Comparison of ENCODE assay signal across 18 mouse cellular contexts in genomic region chr1:106606951-106607350, GRCm38 (mm10).
DNase-seq lines count a peak whose midpoint lies in the region; ATAC-seq lines count a peak whose summit lies in the region.
"Had no signal": no experiment of that assay in that cellular context is flagged by ENCODE, and none has a peak within 500 bp of the region (broad histone marks: within the 10 kb centered on the region; RNA-seq: fewer than 3 reads in every experiment).

No protein-coding gene starts in this region.

- WGBS in heart, embryonic 16.5 days, result 84% methylated on average over 5 of the region's 5 CpGs
- WGBS in hindbrain, embryonic 14.5 days, result 86% methylated on average over 5 of the region's 5 CpGs

- H3K9me3 ChIP-seq in heart, embryonic 16.5 days (replicated peaks; ENCODE audit: control insufficient read depth, low read length), result no peaks in the 10 kb centered on the region
- no peaks in the 10 kb centered on the region for H3K9me3 ChIP-seq in hindbrain, embryonic 14.5 days (ENCODE audit: control insufficient read depth, low read length)
- H3K9me3 ChIP-seq: embryonic facial prominence, embryonic 10.5 days; forebrain, embryonic 13.5 days; heart, embryonic 13.5 days; hindbrain, embryonic 15.5 days had no signal

- H3K4me3 ChIP-seq in heart, embryonic 16.5 days (ENCODE audit: low read length), result no peak overlapping the region
- no peak overlapping the region for H3K4me3 ChIP-seq in hindbrain, embryonic 14.5 days (replicated peaks; ENCODE audit: low read length)
- H3K4me3 ChIP-seq: embryonic facial prominence, embryonic 10.5 days; forebrain, embryonic 13.5 days; heart, embryonic 13.5 days; hindbrain, embryonic 15.5 days had no signal

- peaks cover 21% of the 10 kb centered on the region for H3K4me1 ChIP-seq in heart, embryonic 16.5 days (ENCODE audit: control insufficient read depth, insufficient read depth, low read length)
- peaks cover 15% of the 10 kb centered on the region; the same call in 1 of the 2 replicates for H3K4me1 ChIP-seq in hindbrain, embryonic 14.5 days (replicated peaks; ENCODE audit: control insufficient read depth, insufficient read depth, low read length)

- no peaks in the 10 kb centered on the region for H3K36me3 ChIP-seq in heart, embryonic 16.5 days (ENCODE audit: control insufficient read depth, insufficient read depth)
- H3K36me3 ChIP-seq in hindbrain, embryonic 14.5 days (replicated peaks; ENCODE audit: control insufficient read depth, insufficient read depth), result no peaks in the 10 kb centered on the region
- H3K36me3 ChIP-seq: embryonic facial prominence, embryonic 10.5 days; heart, embryonic 13.5 days; hindbrain, embryonic 15.5 days had no signal

- peak; percentile 15; the same call in 1 of the 2 replicates for ATAC-seq in heart, embryonic 16.5 days (replicated peaks; ENCODE audit: extremely low read depth, insufficient read depth, low FRiP score)
- ATAC-seq in inflammation-experienced regulatory T-cells, adult 6 months, result peak; percentile 44
- ATAC-seq in hindbrain, embryonic 14.5 days (ENCODE audit: low FRiP score), result no peak
- ATAC-seq: forebrain, embryonic 13.5 days; forebrain, postnatal 0 days had no signal

- intact Hi-C loops in heart, postnatal 36 days (cut with DNase I), result no loop called here

- no peak overlapping the region for H3K4me2 ChIP-seq in heart, embryonic 16.5 days (ENCODE audit: low read depth, low read length)
- H3K4me2 ChIP-seq in hindbrain, embryonic 14.5 days (replicated peaks), result no peak overlapping the region
- H3K4me2 ChIP-seq: forebrain, embryonic 13.5 days; heart, embryonic 13.5 days; hindbrain, embryonic 15.5 days had no signal

- DNase-seq in heart, postnatal 36 days, result no peak
- DNase-seq in CD8-positive naive resting alpha-beta T cell, adult 2 months (ENCODE audit: low read depth in 2 of 2, low spot score in 2 of 2), result peak; percentile 23 to 28
- no peak for DNase-seq in kidney, postnatal 10 days
- no peak for DNase-seq in thymus, postnatal 36 days
- DNase-seq in hindbrain, embryonic 14.5 days (ENCODE audit: low spot score), result no peak
- DNase-seq: adrenal gland, adult 2 months; adrenal gland, postnatal 25 days; cerebellum, adult 18-20 months; cerebellum, adult 9-11 months; forebrain, postnatal 0 days; gastrocnemius, postnatal 14 days; heart, postnatal 10 days had no signal

- H3K9ac ChIP-seq in heart, embryonic 16.5 days (ENCODE audit: low read length), result no peak overlapping the region
- H3K9ac ChIP-seq in hindbrain, embryonic 14.5 days, result no peak overlapping the region
- H3K9ac ChIP-seq: forebrain, embryonic 13.5 days; forebrain, postnatal 0 days; heart, embryonic 13.5 days; hindbrain, embryonic 15.5 days had no signal

- H3K27ac ChIP-seq in heart, embryonic 16.5 days (ENCODE audit: low read length), result no peak overlapping the region
- no peak overlapping the region for H3K27ac ChIP-seq in hindbrain, embryonic 14.5 days
- H3K27ac ChIP-seq: embryonic facial prominence, embryonic 10.5 days; forebrain, embryonic 13.5 days; heart, embryonic 13.5 days; hindbrain, embryonic 15.5 days had no signal

- no peaks in the 10 kb centered on the region for H3K27me3 ChIP-seq in heart, embryonic 16.5 days (ENCODE audit: control insufficient read depth, insufficient read depth, low read length)
- H3K27me3 ChIP-seq in hindbrain, embryonic 14.5 days (ENCODE audit: control insufficient read depth, insufficient read depth, low read length), result no peaks in the 10 kb centered on the region
- H3K27me3 ChIP-seq: forebrain, embryonic 13.5 days; heart, embryonic 13.5 days; hindbrain, embryonic 15.5 days had no signal

Comparison
In these comparisons a context has a peak if more than half of its experiments do, and no peak if none do; other contexts are left out.
1. DNase-seq: peak in CD8-positive naive resting alpha-beta T cell, adult 2 months (2 of 2); none in heart, postnatal 36 days (0 of 2), kidney, postnatal 10 days (single experiment), thymus, postnatal 36 days (0 of 2) and hindbrain, embryonic 14.5 days (single experiment).